Mouse (Mus musculus) ES-E14 (cell line): ENCODE measurements around the gene Ptpn4. TPM values are rescaled to one million over a fixed set of nuclear protein-coding genes. Genes with fewer than 3 reads are reported as not detected.

ENCODE experiments used
- DNase-seq: peaks from one replicate; pipeline ENCODE4 v3.0.0-alpha.2; 2013; ENCODE audit warnings: low read depth, low spot score
- H3K27ac ChIP-seq: 2 replicates; pipeline ENCODE4 v1.5.1; 2012; ENCODE audit warnings: low read depth, mild to moderate bottlenecking, low read length, moderate library complexity, mixed read lengths; ENCODE audit not compliant: poor library complexity, insufficient read depth, severe bottlenecking
- H3K36me3 ChIP-seq: 2 replicates; pipeline ENCODE4 v1.6.1; 2012; ENCODE audit warnings: mild to moderate bottlenecking, low read length, moderate library complexity, mixed read lengths; ENCODE audit not compliant: control insufficient read depth, poor library complexity, insufficient read depth, severe bottlenecking
- H3K4me1 ChIP-seq, 2 experiments: fragments of 150-350 bp in 1 of 2; sonication (generic) in 1 of 2; 2 replicates each; pipeline ENCODE4 v1.6.1; 2012; ENCODE audit warnings: low read length in 2 of 2, mild to moderate bottlenecking in 1 of 2, mixed read lengths in 1 of 2; ENCODE audit not compliant: control insufficient read depth in 2 of 2, insufficient read depth in 2 of 2, poor library complexity in 1 of 2
- H3K4me3 ChIP-seq, 2 experiments: fragments of 150-350 bp in 1 of 2; sonication (generic) in 1 of 2; 2 replicates each; pipeline ENCODE4 v1.5.1; 2012; ENCODE audit warnings: low read length in 2 of 2, low read depth in 1 of 2, mild to moderate bottlenecking in 1 of 2, mixed read lengths in 1 of 2; ENCODE audit not compliant: insufficient read depth in 1 of 2, poor library complexity in 1 of 2, severe bottlenecking in 1 of 2
- H3K9ac ChIP-seq: 2 replicates; pipeline ENCODE4 v1.6.1; 2012; ENCODE audit warnings: low read depth, mild to moderate bottlenecking, low read length, mixed read lengths; ENCODE audit not compliant: poor library complexity, insufficient read depth, severe bottlenecking
- H3K9me3 ChIP-seq: fragments of 150-350 bp; sonication (generic); 2 replicates; pipeline ENCODE4 v1.6.1; 2012; ENCODE audit warnings: low read depth, mild to moderate bottlenecking, low read length; ENCODE audit not compliant: control insufficient read depth, insufficient read depth
- CHD2 ChIP-seq: IDR thresholded peaks from 2 replicates; pipeline ENCODE4 v1.6.1; 2014; ENCODE audit warnings: mild to moderate bottlenecking, low read depth, low read length, inconsistent platforms
- HCFC1 ChIP-seq: IDR thresholded peaks from 2 replicates; pipeline ENCODE4 v1.6.1; 2012; ENCODE audit warnings: low read length, inconsistent platforms, borderline replicate concordance; ENCODE audit not compliant: insufficient read depth
- MAFK ChIP-seq: IDR thresholded peaks from 2 replicates; pipeline ENCODE4 v1.6.1; 2014; ENCODE audit warnings: mild to moderate bottlenecking, low read depth, low read length, inconsistent platforms; ENCODE audit not compliant: insufficient read depth
- ZC3H11A ChIP-seq: IDR thresholded peaks from 2 replicates; pipeline ENCODE4 v1.6.1; 2012; ENCODE audit warnings: low read depth, mild to moderate bottlenecking, inconsistent platforms, low read length, borderline replicate concordance
- ZNF384 ChIP-seq: IDR thresholded peaks from 2 replicates; pipeline ENCODE4 v1.6.1; 2012; ENCODE audit warnings: low read depth, low read length, inconsistent platforms
- in situ Hi-C, 2 experiments: fragments of 600-800 bp; cut with MboI; formaldehyde crosslinking; loops; one replicate each; pipeline ENCODE4 v1.15.1; 2025; ENCODE audit warnings: low sequenced_read_pairs in 2 of 2, inconsistent platforms in 1 of 2; ENCODE audit not compliant: unreplicated experiment in 2 of 2
- total RNA-seq: library from RNA; depleted of rRNA; stranded (reverse); fragments of 300-350 nt; gene quantifications from 2 replicates; pipeline ENCODE4 v1.2.3, GENCODE M21; 2012

Gene Ptpn4
- total RNA-seq, 1 experiment: 17.8 TPM

- no peak overlapping the region for H3K9ac ChIP-seq
- no peaks in the 10 kb centered on the region for H3K4me1 ChIP-seq
- no peak overlapping the region for H3K27ac ChIP-seq
- no peaks in the 10 kb centered on the region for H3K36me3 ChIP-seq
- no peak for DNase-seq
- in situ Hi-C loops: no loop called here
- H3K9me3 ChIP-seq: no peaks in the 10 kb centered on the region
- no peak for TF ChIP-seq ZC3H11A
- TF ChIP-seq ZNF384: no peak
- TF ChIP-seq CHD2: no peak
- TF ChIP-seq MAFK: no peak
- no peak for TF ChIP-seq HCFC1
- no peak overlapping the region for H3K4me3 ChIP-seq
Observed at GRCm38 (mm10) chr1:119849146-119849935, 11.9 kb upstream of the Ptpn4 start.

- H3K36me3 ChIP-seq: no peaks in the 10 kb centered on the region
- in situ Hi-C loops: no loop called here
- no peak overlapping the region for H3K4me3 ChIP-seq
- no peaks in the 10 kb centered on the region for H3K4me1 ChIP-seq
- no peak for TF ChIP-seq MAFK
- no peak for TF ChIP-seq ZNF384
- no peak for TF ChIP-seq ZC3H11A
- no peak for TF ChIP-seq HCFC1
- TF ChIP-seq CHD2: no peak
- no peaks in the 10 kb centered on the region for H3K9me3 ChIP-seq
- no peak overlapping the region for H3K9ac ChIP-seq
- H3K27ac ChIP-seq: no peak overlapping the region
- DNase-seq: no peak
Observed at GRCm38 (mm10) chr1:119845321-119845720, 7.9 kb upstream of the Ptpn4 start.

- in situ Hi-C loops: no loop called here
- no peak for TF ChIP-seq MAFK
- no peak for TF ChIP-seq ZNF384
- TF ChIP-seq HCFC1: no peak
- Histone ChIP-seq H3K4me3 (no peak overlapping the region), H3K36me3 (no peaks in the 10 kb centered on the region), H3K4me1 (no peaks in the 10 kb centered on the region), H3K9me3 (no peaks in the 10 kb centered on the region), H3K9ac (no peak overlapping the region), H3K27ac (no peak overlapping the region)
- DNase-seq: no peak
Observed at GRCm38 (mm10) chr1:119843121-119843520, 5.7 kb upstream of the Ptpn4 start.

- Histone ChIP-seq H3K27ac (no peak overlapping the region), H3K36me3 (no peaks in the 10 kb centered on the region), H3K9ac (no peak overlapping the region), H3K4me1 (no peaks in the 10 kb centered on the region), H3K4me3 (no peak overlapping the region), H3K9me3 (no peaks in the 10 kb centered on the region)
- no peak for TF ChIP-seq MAFK
- no peak for TF ChIP-seq ZC3H11A
- TF ChIP-seq HCFC1: no peak
- TF ChIP-seq ZNF384: no peak
- TF ChIP-seq CHD2: no peak
- in situ Hi-C loops: no loop called here
- DNase-seq: no peak
Observed at GRCm38 (mm10) chr1:119838241-119838640, 828 bp upstream of the Ptpn4 start.
